Mouse (Mus musculus): ENCODE results near the gene Mfsd4b2.
"Not testable (repeated sequence)": the region's sequence is repeated elsewhere in the genome, so short reads cannot be mapped to it uniquely, and the experiment has no call there.

Gene Mfsd4b2

DNA sequence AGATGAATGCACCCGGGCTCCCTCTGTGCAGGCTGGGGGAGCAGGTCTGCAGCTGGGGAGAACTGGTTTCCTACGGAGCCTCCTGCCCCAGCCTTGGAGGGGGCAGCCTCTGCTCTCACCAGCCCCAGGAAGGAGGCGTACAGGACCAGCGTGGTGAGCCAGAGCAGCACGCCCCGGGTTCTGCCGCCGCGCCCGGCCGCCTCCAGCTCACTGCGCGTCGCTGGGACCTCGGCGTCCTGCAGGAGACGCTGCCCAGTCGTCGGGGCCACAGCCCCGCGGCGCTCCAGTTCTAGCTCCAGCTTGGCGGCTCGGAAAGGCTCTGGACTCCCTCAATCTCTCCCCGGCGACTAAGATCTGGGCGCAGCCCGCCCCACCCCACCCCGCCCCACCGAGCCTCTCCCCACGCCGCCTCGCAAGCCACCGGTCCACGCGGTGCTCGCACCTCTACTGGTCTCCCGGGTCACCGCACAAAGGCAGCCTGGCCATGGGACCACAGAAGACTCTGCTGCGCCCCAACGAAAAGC lies at the start of gene Mfsd4b2:
Gene Mfsd4b2, minus strand, starts transcription at position 308 of the 524 bp plus-strand sequence.
- DNase-seq, result no peak

DNA sequence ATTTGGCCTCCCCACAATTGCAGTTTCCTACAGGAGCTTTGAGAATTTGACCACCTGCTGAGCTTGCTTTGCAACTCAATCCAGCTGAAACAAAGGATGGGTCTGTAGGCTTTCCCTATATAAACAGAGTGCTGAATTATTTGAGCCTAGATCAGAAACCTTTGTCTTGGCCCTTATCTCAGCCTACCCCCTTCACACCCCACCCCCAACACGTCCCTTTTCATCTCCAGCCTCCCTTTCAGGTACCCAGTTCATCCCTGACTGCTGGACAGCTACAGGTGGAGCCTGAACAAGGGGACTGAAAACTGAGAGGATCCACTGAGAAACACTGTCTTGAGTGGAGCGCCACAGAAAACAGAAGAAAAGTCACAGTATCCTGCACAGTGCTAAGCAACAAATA lies 49.0 kb upstream of the Mfsd4b2 start:
- no peak for DNase-seq

DNA sequence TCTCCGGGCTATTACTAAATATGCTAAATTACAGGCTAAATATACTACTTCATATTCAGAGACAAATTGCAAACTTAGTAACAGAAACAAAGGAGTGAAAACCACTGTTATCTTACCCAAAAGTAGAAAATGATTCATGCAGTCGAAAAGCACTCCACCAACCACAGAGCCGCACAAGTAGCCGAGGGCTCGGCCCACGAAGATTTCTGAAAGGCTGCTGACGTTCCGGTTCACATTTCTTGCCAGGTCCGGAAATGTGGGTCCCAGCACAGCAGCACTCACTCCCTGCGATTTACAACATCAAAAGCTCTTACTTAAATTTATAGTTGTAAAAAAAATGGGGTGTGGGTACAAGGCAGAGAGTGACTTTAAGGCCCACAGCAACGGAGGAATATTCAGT lies 48.3 kb upstream of the Mfsd4b2 start:
- no peak for DNase-seq

DNA sequence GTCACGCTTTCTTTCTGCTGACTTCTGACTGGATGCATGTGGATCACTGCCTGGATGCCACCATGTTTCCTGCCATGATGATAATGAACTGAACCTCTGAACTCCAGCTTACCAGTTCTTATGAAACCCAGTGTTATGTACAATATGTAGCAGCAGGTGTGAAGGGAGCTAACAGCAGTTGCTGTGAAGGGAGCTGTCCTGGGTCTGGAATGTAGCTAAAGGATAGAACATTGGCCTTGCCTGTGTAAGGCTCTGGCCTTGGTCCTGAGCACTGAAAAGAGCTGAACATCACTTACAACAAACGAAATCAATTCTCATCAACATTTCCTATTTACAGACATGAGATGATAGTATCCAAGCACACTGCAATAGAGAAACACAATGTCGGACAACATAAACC lies 40.8 kb upstream of the Mfsd4b2 start:
- DNase-seq, result no peak

DNA sequence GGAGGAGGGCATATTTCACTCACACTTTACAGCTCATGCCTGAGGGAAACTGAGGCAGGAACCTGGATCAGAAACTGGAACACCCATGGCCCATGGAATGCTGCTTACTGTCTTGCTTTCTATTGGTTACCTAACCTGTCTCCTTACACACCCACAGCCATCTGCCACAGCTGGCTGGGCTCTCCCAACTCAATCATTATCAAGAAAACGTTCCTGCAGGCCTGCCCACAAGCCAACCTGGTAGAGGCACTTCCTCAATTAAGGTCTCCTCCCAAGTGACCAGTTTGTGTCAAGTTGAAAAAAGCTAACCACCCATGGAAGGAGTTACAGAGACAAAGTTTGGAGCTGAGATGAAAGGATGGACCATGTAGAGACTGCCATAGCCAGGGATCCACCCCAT lies 35.2 kb upstream of the Mfsd4b2 start:
- DNase-seq, result no peak

DNA sequence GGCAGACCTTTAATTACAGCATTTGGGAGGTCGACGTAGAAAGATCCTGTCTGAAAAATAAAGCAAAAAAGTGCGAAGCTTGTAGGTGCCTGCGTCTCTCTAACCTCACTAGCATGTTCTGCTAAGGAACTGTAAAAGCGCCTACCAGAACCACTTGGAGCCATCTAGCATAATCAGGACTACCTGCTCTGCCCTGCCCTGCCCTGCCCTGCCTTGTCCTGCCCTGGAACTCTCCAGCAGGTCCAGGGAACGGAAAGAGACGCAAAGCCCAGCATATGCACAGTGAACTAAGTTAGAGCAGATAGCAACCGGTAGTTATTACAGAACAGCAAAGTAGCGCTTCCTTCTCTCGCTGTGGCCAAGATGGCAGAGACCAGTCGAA lies 33.7 kb upstream of the Mfsd4b2 start:
- no peak for DNase-seq

DNA sequence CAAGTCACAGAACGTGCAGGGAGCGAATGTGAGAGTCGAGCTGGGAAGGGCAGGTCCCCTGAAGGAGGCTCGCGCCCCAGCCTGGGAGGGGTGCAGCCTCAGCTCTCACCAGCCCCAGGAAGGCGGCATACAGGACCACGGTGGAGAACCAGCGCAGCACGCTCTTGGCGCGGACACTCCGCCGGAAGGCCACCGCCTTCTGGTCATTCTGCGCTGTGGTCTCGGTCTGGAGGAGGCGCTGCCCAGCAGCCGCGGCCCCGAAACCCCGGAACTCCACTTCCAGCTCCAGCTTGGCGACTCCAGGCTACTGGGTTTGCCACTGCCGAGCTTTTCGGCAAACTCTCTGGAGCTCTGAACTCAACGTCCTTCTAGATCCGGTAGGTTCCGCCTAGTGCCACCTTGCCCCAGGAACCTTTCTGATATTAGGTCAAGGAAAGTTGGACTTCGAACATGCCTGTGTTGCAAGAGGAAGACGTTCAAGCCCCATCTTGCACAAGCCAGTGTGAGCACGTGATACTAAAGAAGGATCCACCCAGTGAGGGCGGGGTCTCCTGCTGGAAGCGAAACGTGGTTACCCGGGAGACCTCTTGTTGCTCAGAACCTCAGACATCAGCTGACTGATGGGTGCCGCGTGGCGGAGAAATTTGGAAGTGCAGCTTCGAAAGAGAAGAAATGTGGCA lies 33.2 kb upstream of the Mfsd4b2 start, which contains the start of gene Mfsd4b3:
Gene Mfsd4b3, minus strand, starts transcription at position 393 of the 680 bp plus-strand sequence.
- DNase-seq, result peak; percentile 89

DNA sequence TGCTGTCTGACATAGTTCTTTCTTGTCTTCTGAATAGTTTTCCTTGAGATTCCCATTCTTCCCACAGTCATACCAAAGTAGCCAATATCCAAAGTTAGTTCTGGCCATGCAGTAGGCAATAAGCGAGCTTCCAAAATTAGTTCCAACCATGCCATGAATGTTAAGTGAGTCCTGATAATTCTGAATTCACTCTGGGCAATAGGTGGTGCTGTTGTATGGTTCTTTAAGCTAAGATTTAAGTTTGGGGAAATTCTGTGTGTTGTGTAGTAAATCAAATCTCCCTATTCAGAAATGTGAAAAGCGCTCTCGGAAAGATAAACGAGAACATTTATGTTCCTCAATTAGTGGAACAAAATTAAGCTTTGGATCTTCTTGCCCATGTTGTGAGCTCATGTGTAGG lies 31.5 kb upstream of the Mfsd4b2 start:
- DNase-seq, result peak; percentile 19

DNA sequence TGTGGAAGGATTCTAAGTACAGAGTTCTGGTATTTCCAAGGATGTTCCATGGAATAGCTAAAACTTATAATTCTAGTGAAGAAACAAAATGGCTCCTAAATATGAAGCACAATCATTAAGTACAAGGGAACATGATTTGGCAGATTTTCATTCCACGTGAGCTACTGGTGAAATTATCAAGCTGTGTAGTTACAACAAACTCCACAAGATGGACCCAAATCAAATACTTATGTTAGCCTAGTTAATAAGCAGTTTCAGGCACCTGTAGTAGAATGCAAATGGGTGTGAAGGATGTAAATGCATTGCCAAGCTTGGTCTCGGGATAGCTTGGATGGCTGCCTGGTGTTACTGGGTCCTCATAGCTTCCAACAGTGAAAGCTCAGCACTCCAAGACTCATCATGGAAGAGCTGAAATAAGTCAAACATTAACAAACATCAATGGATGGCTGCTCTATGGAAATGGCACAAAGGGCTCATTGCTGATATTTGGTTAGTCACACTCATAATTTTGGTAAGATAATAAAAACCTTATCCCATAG lies 29.7 kb upstream of the Mfsd4b2 start:
- no peak for DNase-seq

DNA sequence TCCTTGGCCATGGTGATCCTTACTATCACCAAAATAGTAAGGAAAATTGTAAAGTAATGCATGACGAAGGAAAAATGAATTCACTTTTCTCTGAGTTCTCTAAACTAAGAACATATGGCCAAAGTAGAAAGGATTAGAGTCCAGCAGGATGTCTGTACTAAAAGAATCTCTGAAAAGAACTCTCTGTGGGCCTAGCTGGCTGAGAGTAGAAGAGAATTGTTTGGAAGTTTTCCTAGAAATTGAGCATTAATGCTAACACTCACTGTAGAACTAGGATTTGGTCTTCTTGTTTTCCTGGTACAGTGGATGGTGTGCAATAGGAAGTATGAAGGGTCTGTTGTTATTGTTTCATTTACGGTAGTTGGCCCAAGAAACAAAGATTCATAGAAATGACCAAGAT lies 28.4 kb upstream of the Mfsd4b2 start:
- DNase-seq, result no peak

DNA sequence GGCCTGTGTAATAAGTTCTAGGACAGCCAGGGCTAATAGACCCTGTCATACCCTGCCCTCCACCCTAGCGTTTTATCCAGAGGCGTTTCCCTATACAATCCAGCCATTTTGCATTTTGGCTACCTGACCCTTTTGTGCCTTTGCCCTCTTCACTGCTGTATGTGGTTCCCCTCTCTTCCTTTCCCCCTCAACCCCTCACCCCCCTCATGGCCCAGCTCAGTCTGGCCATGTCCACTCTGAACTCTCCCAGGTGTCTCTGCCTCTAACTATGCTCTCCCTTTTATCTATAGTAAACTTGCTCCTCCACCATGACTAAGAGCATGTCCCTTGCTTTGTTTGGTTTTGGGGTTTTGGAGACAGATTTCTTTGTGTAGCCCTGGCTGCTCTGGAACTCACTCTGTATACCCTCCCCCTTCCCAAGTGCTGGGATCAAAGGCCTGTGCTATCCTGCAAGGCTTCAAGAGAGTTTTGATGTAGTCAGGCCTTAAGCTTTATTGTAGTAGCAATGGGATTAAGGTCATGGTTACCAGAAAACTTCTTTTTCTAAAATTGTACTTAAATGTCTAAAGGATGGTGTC lies 22.7 kb upstream of the Mfsd4b2 start:
- no peak for DNase-seq

DNA sequence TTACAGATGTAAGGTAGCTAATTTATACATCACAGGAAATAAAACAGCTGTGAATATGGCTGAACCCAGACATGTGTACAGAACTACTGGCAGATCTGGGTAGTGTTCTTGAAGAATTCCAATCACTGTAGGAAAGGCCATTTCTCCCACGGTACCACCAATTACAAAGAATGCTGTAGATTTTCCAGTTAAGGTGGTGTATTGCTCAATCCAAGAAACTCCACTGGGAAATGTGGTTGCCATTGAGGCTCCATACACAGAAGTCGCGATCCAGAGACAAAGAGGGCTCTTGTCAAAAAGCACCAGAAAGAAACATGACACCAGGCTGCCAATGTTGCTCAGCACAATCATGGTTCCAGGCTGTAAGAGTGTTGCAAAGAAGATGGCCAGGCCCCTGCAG lies 20.5 kb upstream of the Mfsd4b2 start:
- not testable (repeated sequence) for DNase-seq

DNA sequence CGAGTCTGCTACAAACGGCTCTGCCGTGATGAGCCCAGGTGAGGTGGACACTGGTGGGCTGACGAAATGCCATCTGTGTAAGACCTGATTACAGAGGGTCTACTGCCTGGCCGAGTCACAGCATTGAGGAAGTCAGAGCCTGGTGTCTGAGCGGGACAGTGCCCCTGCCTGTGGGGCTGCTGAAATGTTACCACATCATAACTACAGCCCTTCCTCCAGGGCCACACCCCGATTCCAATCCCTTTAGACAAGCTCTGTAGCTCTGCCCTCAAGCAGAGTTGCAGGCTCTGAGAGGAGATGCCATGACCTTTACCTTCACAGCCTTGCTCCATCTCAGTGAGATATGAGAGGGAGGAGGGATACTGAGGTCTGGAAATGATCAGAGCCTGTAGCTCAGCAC lies 9.8 kb upstream of the Mfsd4b2 start:
- no peak for DNase-seq

DNA sequence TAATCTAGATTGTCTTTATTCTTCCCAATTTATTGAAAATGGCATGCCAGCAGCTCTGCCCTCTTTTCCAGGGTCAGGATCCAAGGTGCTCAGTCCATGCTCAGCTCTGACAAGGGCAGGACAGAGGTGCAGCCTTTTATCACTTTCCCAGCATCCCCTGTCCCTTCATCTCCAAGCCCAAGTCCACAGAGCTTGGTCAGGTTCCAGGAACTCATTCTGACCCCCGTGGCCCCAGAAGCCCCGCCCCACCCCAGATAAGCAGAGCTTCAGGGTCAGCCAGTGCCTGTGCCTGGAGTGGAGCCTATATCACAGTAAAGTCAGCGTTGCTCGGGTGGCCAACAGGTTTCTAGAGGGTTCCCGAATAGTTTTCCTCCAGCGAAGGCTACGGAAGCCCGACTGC lies 2.2 kb downstream of the Mfsd4b2 start:
- not testable (repeated sequence) for DNase-seq

DNA sequence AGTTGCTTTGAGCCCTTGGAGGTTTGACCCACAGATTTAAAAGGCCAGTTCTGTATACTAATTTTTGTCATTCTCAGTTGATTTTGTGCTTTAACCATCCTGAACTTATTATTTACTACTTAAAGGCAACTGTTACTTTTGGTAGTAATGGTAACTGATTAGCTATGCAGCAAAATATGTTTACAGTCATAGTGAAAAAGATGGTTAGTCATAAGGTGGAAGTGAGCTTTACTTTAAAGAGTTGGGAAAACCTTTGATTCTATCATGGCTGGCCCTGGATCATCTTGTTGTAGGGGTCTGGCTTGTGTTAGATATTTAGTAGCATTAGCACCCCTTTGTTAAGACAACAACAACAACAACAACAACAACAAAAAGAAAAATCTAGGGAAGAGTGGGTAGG lies 14.1 kb downstream of the Mfsd4b2 start:
- DNase-seq, result no peak

DNA sequence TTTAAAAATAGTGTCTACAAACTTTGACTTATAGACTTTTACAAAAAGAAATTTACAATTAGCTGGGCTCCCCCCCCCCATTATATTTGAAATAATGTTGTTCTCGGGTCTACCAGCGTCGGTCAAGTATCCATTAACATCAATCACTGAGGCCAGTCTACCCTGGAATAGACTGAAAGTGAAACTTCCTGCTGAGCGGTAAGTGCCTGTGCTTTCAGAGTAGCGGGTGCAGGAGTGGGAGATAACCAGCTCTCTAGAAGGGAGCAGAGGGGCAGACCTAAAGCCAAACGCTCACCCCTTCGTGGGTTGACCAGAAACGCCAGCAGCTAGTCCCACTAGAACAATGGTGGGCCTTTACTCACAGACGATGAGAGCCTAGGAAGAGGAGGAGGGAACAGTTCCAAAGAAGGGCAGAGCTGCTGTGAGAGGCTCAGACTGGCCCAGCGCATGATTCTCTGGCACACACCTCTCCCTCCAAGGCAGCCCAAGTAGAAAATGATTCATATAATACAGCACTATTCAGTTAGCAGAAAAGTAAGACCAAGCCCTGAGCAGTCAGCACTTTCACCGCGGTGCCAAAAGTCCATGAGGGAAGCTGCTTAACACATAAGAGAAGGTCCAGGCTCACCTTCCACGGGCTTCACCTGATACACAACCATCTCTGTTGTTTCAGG lies 17.8 kb downstream of the Mfsd4b2 start:
- DNase-seq, result no peak

DNA sequence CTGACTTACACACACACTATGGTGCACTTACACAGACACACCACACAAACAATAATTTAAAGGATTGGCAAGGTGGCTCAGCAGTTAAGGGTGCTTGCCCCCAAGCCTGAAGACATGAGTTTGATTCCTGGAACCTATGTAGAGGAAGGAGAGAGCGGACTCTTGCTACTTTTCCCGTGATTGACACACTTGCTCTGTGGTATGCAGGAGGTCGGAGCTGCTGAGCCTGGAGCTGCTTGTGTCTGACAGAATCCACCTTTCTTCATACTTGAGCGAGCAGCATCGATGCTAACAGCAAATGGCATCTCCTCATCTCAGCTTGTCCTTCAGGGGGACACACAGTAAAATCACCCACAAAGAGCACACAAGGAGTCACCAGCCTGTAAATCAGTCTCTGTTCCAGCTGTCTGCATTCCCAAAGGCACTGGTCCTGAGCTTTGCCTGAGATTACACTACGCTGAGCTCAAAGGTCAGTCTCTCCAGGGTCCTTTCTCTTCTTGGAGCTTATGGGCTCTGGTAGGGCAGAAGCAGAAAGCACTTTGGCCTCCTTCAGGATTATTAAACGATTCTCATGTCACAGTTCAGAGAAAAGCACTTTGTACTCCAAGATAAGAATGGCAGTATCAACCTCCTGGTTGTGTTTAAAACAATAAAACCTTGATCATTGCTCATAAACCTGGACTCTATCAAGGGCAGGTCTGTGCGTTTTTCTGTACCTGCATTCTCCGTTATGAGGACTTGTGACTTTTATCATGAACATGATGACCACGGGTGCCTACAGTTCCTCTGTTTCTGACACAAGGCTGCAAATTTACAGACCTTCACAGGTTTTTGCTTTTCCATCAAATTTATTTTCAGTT lies 19.7 kb downstream of the Mfsd4b2 start:
- no peak for DNase-seq

DNA sequence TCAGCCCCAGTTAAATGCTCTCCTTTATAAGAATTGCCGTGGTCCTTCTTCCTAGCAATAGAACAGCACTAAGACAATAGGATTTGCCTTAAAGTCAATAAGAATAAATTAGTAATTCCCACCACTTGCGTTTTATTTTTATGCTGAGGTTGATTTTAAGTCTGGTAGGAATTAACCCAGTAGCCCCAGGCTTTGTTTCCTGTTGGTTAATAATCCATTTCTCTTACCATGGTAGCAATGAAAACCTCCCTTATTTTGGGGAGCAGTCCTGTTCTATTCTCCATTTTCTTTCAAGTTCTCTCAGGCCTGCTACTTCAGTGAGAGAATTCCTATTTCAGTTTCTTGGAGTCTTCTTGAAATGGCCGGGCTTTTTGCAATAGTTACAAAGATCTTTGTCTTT lies 22.5 kb downstream of the Mfsd4b2 start:
- no peak for DNase-seq

DNA sequence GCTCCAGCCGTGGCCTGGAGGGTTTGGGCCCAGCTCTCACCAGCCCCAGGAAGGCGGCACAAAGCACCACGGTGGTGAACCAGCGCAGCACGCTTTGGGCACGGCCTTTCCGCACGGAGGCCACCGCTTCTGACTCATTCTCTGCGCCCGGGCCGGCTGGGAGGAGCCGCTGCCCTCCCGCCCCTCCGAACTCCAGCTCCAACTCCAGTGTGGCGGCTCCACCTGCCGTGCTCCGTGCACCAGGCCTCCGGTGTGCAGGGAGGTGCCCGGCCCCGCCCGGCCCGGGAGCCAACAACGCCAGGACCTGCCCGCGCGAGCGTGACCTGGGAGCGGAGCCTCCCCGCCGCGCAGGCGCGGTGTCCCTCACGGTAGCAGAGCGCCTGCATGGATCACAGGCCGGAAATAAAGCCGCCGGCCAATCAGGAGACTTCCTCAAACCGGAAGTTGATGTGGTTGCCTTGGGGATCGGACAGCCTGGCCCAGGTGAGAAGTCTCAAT lies 27.8 kb downstream of the Mfsd4b2 start, which contains the start of gene Mfsd4b4:
Gene Mfsd4b4, minus strand, starts transcription at position 365 of the 498 bp plus-strand sequence.
- peak; percentile 88 for DNase-seq

DNA sequence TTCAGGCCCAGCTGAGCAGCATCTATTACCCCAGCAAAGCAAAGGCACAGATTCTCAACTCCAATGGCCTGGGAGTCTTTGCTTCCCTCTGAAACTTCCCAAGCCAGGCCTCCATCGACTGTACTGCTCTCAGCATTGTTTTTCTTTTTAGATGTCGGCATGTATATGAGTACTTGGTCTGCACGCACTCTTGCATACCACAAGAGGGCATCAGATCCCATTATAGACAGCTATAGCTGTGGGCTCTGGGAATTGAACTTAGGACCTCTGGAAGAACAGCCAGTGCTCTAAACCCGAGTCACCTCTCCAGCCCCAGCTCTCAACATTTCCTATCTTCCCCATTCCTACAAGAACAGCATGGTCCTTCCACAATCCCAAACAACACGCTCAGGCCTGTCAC lies 30.2 kb downstream of the Mfsd4b2 start:
- no peak for DNase-seq

DNA sequence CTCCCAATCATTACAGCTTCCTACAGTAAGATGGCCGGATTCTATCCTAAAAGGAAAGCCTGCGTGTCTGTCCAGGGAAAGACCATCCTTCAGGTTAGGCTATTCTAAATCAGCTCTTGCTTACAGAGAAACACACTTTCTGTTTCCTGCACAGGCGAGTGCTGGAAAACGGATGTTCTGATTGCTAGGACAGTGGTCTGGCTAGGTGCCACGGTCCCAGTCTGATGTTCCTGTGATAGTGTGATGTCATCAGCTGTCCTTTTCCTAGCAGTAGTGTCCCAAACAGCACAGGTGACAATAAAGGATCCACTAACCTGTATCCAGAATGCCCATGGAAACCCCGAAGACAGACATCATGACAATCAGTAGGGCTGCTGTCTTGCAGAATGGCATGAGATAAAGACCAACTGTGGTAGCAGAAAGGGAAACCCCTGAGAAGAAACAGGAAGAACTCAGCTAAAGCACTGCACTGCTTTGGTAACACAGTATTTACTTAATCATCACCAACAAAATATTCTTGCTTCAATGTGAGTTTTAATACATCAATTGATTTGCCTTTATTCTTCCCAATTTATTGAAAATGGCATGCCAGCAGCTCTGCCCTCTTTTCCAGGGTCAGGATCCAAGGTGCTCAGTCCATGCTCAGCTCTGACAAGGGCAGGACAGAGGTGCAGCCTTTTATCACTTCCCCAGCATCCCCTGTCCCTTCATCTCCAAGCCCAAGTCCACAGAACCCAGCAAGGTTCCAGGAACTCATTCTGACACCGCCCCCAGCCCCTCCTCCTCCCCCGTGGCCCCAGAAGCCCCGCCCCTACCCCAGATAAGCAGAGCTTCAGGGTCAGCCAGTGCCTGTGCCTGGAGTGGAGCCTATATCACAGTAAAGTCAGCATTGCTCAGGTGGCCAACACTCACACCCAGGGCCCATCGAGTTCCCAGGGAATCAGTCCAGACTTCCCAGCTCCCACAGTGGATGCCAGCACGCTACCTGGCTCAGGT lies 32.7 kb downstream of the Mfsd4b2 start:
- DNase-seq, result no peak
